Mouse (Mus musculus): ENCODE data around the gene Maco1. TPM values are rescaled to one million over a fixed set of nuclear protein-coding genes. Genes with fewer than 3 reads are reported as not detected.
A peak's percentile ranks its signal among the peaks of the same experiment; 100 is the strongest.

Maco1 gene
- polyA plus RNA-seq, 1 experiment from 2014 or later, result 39.7 TPM

GRCm38 (mm10) chr4:134766904-134767425, 86.2 kb downstream of the Maco1 start:
- WGBS, result 1% methylated on average over 23 of the region's 23 CpGs
- H3K9me3 ChIP-seq (replicated peaks), result no peaks in the 10 kb centered on the region
- ATAC-seq (replicated peaks; ENCODE audit: low FRiP score), result peak; percentile 30

GRCm38 (mm10) chr4:134766277-134766676, 86.9 kb downstream of the Maco1 start:
- Histone ChIP-seq H3K27me3 (0 out of 2 replicates have a peak, but pooled peaks cover 3% of the 10 kb centered on the region), H3K4me2 (peak overlapping the region; percentile 84), H3K4me3 (replicated peaks) (peak overlapping the region; percentile 79), H3K4me1 (peaks cover 68% of the 10 kb centered on the region), H3K27ac (no peak overlapping the region), H3K9me3 (replicated peaks) (no peaks in the 10 kb centered on the region), H3K9ac (no peak overlapping the region), H3K36me3 (no peaks in the 10 kb centered on the region)
- ATAC-seq (replicated peaks; ENCODE audit: low FRiP score), result no peak
- 41% methylated on average over 6 of the region's 6 CpGs for WGBS

More at GRCm38 (mm10) chr4:134766904-134767425, 86.2 kb downstream of the Maco1 start:
- Histone ChIP-seq H3K27me3 (0 out of 2 replicates have a peak, but pooled peaks cover 3% of the 10 kb centered on the region), H3K9ac (peak overlapping the region; percentile 82), H3K36me3 (no peaks in the 10 kb centered on the region), H3K4me1 (peaks cover 64% of the 10 kb centered on the region), H3K4me3 (replicated peaks) (peak overlapping the region; percentile 79), H3K4me2 (peak overlapping the region; percentile 84), H3K27ac (peak overlapping the region; percentile 77)

- 62% methylated on average over 3 of the region's 3 CpGs for WGBS
- no peak overlapping the region for H3K9ac ChIP-seq
- peak overlapping the region; percentile 10; the same call in 1 of the 2 replicates for H3K27ac ChIP-seq
These were observed 88.8 kb downstream of the Maco1 start for GRCm38 (mm10) chr4:134764333-134764732.

DNA sequence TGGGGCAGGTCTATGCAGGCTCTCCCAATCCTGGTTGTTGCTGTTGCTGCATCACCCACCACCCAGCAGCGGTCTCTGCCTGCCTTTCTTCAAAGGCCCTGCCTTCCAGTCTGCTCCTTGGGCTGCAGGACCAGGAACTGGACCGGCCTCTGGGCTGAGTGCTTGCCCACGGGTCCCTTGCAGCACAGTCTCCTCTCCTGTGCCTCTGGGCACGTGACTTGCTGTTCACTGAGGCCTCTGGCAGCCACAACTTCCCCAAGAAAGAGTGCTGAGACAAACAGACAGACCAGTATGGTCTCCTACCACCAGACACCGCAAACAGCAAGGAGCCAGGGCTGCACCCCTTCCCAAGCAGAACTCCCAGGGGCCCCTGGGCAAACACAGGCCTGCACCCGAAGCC, 90.8 kb downstream of the Maco1 start:
- Histone ChIP-seq H3K27me3 (no peaks in the 10 kb centered on the region), H3K4me3 (replicated peaks) (no peak overlapping the region), H3K4me2 (no peak overlapping the region), H3K4me1 (peaks cover 82% of the 10 kb centered on the region), H3K36me3 (no peaks in the 10 kb centered on the region), H3K9me3 (replicated peaks) (no peaks in the 10 kb centered on the region), H3K9ac (no peak overlapping the region), H3K27ac (0 out of 2 replicates have a peak overlapping the region, but pooled peaks have one; percentile 1)
- 84% methylated on average over 6 of the region's 6 CpGs for WGBS
- ATAC-seq (replicated peaks; ENCODE audit: low FRiP score), result no peak

More at GRCm38 (mm10) chr4:134764333-134764732, 88.8 kb downstream of the Maco1 start:
- Histone ChIP-seq H3K4me3 (replicated peaks) (no peak overlapping the region), H3K27me3 (no peaks in the 10 kb centered on the region), H3K9me3 (replicated peaks) (no peaks in the 10 kb centered on the region), H3K4me2 (0 out of 2 replicates have a peak overlapping the region, but pooled peaks have one; percentile 3), H3K4me1 (peaks cover 85% of the 10 kb centered on the region), H3K36me3 (no peaks in the 10 kb centered on the region)
- no peak for ATAC-seq (replicated peaks; ENCODE audit: low FRiP score)

- H3K27ac ChIP-seq, result peak overlapping the region; percentile 77
- 20% methylated on average over 9 of the region's 9 CpGs for WGBS
These were observed 92.3 kb downstream of the Maco1 start for GRCm38 (mm10) chr4:134760793-134761201.

DNA sequence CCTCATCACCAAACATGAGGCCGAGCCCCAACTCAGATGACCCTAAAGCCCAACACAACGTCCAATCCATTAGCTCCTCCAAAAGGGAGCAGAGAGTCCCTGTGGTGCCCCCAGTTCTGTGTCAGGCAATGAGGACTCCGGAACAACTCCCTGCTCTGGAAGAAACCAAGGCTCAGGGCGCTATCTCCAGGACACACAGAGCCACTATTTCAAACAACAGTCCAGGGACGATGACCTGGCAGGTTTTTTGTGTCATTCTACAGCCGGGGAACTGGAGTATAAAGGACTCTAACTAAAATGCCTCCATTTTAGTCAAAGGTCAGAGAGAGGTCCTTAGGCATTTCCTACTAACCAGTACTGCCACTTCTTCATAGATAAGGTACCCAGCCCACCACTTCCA, 92.9 kb downstream of the Maco1 start:
- Histone ChIP-seq H3K4me3 (replicated peaks) (no peak overlapping the region), H3K27ac (peak overlapping the region; percentile 18), H3K4me1 (peaks cover 83% of the 10 kb centered on the region), H3K27me3 (no peaks in the 10 kb centered on the region), H3K9ac (no peak overlapping the region), H3K4me2 (peak overlapping the region; percentile 43; the same call in 1 of the 2 replicates), H3K36me3 (no peaks in the 10 kb centered on the region), H3K9me3 (replicated peaks) (no peaks in the 10 kb centered on the region)
- ATAC-seq (replicated peaks; ENCODE audit: low FRiP score), result no peak
- WGBS, result 63% methylated on average over 6 of the region's 6 CpGs

More at GRCm38 (mm10) chr4:134760793-134761201, 92.3 kb downstream of the Maco1 start:
- no peak overlapping the region for H3K4me3 ChIP-seq (replicated peaks)
- H3K4me1 ChIP-seq, result peaks cover 83% of the 10 kb centered on the region
- no peak overlapping the region for H3K9ac ChIP-seq
- H3K9me3 ChIP-seq (replicated peaks), result no peaks in the 10 kb centered on the region
- H3K27me3 ChIP-seq, result no peaks in the 10 kb centered on the region
- H3K4me2 ChIP-seq, result peak overlapping the region; percentile 43
- ATAC-seq (replicated peaks; ENCODE audit: low FRiP score), result peak; percentile 22; the same call in 1 of the 2 replicates
- H3K36me3 ChIP-seq, result no peaks in the 10 kb centered on the region

DNA sequence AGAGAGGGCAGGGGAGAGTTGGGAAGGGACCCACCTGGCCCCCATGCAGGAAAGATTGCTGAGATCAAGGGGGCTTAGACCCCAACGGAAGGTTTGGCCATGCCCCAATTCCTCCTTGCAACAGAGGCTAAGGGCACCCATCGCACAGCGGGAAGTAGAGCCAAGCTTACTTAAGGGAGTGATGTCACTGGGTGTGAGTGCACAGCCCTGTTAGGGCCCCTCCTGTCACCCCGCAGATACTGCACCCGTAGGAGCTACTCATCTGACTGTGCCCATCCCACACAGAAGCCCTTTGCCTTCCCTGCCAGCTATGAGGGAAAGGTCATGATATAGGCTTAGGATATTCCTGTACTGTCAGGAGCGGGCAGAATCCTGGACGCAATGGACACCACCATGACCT, 93.6 kb downstream of the Maco1 start:
- Histone ChIP-seq H3K4me1 (peaks cover 83% of the 10 kb centered on the region), H3K9me3 (replicated peaks) (no peaks in the 10 kb centered on the region), H3K27ac (peak overlapping the region; percentile 18), H3K4me3 (replicated peaks) (no peak overlapping the region), H3K27me3 (no peaks in the 10 kb centered on the region), H3K36me3 (no peaks in the 10 kb centered on the region), H3K4me2 (no peak overlapping the region), H3K9ac (no peak overlapping the region)
- 82% methylated on average over 7 of the region's 7 CpGs for whole genome bisulfite sequencing
- ATAC-seq (replicated peaks; ENCODE audit: low FRiP score), result 0 out of 2 replicates have a peak, but pooled peaks have one; percentile 24

- Histone ChIP-seq H3K9ac (no peak overlapping the region), H3K27me3 (no peaks in the 10 kb centered on the region), H3K4me1 (peaks cover 83% of the 10 kb centered on the region), H3K27ac (0 out of 2 replicates have a peak overlapping the region, but pooled peaks have one; percentile 2), H3K36me3 (no peaks in the 10 kb centered on the region), H3K4me3 (replicated peaks) (no peak overlapping the region), H3K9me3 (replicated peaks) (no peaks in the 10 kb centered on the region), H3K4me2 (no peak overlapping the region)
- no peak for ATAC-seq (replicated peaks; ENCODE audit: low FRiP score)
- 93% methylated on average over 14 of the region's 14 CpGs for WGBS
These were observed 94.2 kb downstream of the Maco1 start for GRCm38 (mm10) chr4:134758922-134759321.

DNA sequence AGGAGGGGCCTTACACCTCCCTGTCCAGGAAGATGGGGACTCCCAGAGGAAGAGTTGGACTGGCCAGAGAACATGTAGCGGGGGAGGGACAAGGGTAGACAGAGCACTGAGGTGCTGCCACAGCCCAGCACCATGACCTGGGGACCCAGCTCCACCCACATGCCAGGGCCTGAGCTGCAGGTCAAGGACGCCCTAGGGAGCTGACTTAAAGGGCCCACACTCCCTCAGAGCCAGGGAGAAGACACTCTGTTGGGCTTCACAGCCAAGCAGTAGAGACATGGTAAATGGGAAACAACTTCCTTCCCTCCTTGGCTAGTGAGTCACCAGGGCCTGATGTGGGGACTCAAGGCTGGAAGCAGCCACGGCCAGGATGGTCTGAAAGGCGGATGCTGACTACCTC, 94.8 kb downstream of the Maco1 start:
- H3K27me3 ChIP-seq, result no peaks in the 10 kb centered on the region
- 79% methylated on average over 4 of the region's 4 CpGs for WGBS
- peaks cover 84% of the 10 kb centered on the region for H3K4me1 ChIP-seq
- H3K4me3 ChIP-seq (replicated peaks), result no peak overlapping the region
- H3K27ac ChIP-seq, result 0 out of 2 replicates have a peak overlapping the region, but pooled peaks have one; percentile 2
- no peak for ATAC-seq (replicated peaks; ENCODE audit: low FRiP score)
- H3K9me3 ChIP-seq (replicated peaks), result no peaks in the 10 kb centered on the region
- no peak overlapping the region for H3K9ac ChIP-seq
- H3K4me2 ChIP-seq, result no peak overlapping the region
- no peaks in the 10 kb centered on the region for H3K36me3 ChIP-seq

DNA sequence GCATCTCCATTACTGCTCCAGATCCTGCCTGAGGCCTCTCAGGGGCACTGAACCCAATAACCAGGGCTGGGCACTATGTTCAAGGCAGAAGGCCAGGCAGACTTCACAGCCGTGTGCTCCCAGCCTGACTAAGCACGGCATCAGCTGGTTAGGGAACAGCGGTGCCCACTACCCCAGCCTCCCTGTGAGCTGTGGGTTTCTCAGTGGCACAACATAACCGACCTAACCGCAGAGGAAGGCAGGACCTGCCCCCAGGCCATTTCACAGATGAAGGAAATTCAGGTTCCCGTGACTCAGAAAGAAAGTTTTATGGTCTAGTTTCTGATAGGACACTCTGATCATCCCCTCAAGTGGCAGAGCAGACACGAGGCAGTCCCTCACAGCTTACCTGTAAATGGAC, 96.2 kb downstream of the Maco1 start:
- Histone ChIP-seq H3K9ac (no peak overlapping the region), H3K4me2 (no peak overlapping the region), H3K27me3 (no peaks in the 10 kb centered on the region), H3K9me3 (replicated peaks) (no peaks in the 10 kb centered on the region), H3K4me3 (replicated peaks) (no peak overlapping the region), H3K36me3 (peaks cover 6% of the 10 kb centered on the region; the same call in 1 of the 2 replicates), H3K4me1 (peaks cover 89% of the 10 kb centered on the region), H3K27ac (no peak overlapping the region)
- 52% methylated on average over 7 of the region's 7 CpGs for WGBS
- ATAC-seq (replicated peaks; ENCODE audit: low FRiP score), result no peak

DNA sequence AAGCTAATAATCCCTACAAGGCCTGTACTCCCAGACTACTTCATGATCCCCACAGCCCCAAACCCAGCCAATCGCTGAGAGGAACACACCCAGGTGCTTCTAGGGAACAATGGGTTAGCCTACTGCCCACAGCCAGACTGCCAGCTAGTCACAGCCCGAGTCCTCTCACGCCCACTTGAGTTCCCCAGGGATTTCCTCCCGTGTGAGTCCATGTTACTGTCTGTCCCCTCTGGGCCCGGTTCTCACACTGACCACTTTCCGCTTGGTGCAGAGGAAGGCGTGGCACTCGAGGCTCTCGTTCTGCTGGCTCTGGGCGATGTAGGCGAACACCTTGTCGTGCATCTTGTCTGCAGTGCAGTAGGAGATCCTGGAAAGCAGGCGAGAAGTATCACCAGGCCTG, 98.2 kb downstream of the Maco1 start:
- Histone ChIP-seq H3K4me2 (no peak overlapping the region), H3K4me1 (peaks cover 89% of the 10 kb centered on the region)

DNA sequence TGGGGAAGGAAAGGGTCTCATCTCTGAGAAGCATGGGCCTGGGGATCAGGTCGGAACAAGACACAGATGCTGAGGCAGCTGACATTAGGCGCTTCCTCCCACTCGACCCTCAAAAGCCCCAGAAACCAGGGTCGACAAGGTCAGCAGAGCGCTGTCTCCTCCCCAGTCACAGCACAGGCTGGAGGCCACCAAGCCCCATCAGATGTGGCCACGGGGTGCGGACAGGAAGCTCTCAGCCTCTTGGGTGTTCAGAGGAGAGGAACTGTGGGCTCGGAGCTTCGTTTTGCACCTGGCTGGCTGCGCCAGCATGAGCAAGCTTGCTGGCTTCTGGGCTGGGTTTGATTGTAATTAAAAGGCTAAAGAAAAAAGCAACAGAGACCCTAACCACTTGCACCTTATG, 98.8 kb downstream of the Maco1 start:
- H3K4me1 ChIP-seq, result peaks cover 86% of the 10 kb centered on the region
- WGBS, result 23% methylated on average over 10 of the region's 10 CpGs
- no peak for ATAC-seq (replicated peaks; ENCODE audit: low FRiP score)
- H3K27me3 ChIP-seq, result no peaks in the 10 kb centered on the region
- peak overlapping the region; percentile 72 for H3K27ac ChIP-seq
- H3K36me3 ChIP-seq, result peaks cover 10% of the 10 kb centered on the region; the same call in 1 of the 2 replicates
- no peak overlapping the region for H3K9ac ChIP-seq
- no peak overlapping the region for H3K4me3 ChIP-seq (replicated peaks)
- no peaks in the 10 kb centered on the region for H3K9me3 ChIP-seq (replicated peaks)
- no peak overlapping the region for H3K4me2 ChIP-seq

More for the DNA sequence above, 98.2 kb downstream of the Maco1 start:
- 76% methylated on average over 13 of the region's 13 CpGs for WGBS
- Histone ChIP-seq H3K36me3 (peaks cover 6% of the 10 kb centered on the region; the same call in 1 of the 2 replicates), H3K9ac (no peak overlapping the region), H3K27ac (no peak overlapping the region; the same call in 1 of the 2 replicates), H3K4me3 (replicated peaks) (no peak overlapping the region), H3K27me3 (no peaks in the 10 kb centered on the region), H3K9me3 (replicated peaks) (no peaks in the 10 kb centered on the region)
- ATAC-seq (replicated peaks; ENCODE audit: low FRiP score), result no peak

Measured in kidney, embryonic 15.5 days (tissue).